Mouse (Mus musculus): ENCODE data around the gene Kcnk4. TPM values are rescaled to one million over a fixed set of nuclear protein-coding genes. Genes with fewer than 3 reads are reported as not detected.

Kcnk4 gene
- polyA plus RNA-seq, 1 experiment: not detected

DNA sequence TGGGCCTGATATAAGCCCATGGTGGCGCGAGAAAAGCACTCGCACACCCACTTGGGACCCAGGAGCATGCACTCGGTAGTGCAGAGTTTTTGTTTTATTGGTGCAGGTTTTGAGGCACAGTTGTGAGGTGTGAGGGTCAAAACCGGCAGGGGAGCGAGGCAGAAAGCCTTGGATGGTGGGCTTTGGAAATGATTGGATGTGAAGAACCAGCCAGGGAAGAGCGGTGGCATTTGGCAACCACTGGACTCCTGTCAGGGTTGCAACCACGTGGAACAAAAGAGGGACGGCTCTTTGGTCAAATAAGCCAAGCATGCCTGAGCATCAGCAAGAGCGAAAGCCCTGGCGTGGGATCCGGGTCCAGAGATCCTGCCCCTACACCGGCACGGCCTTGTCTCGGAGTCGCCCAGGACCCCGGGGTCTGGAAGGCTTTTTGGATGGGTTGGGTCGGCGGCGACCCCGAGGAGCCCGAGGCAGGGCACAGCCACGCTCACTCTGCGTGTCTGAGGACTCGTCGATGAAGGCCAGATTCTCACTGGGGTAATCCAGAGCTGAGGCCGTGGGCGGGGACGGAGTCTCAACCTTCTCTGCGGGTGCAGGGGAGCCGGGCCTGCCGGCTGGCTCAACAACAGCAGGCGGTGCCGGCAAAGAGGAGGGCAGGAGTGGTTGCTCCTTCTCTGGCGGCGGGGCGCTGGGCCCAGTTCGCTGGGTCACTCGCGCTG lies 8.5 kb downstream of the Kcnk4 start:
- Histone ChIP-seq H3K4me3 (ENCODE audit: insufficient read depth, low read length) (no peak overlapping the region), H3K27ac (ENCODE audit: insufficient read depth, low read length) (no peak overlapping the region), H3K4me1 (ENCODE audit: control insufficient read depth, insufficient read depth, low read length) (0 out of 2 replicates have a peak, but pooled peaks cover 3% of the 10 kb centered on the region)
- no peak for TF ChIP-seq CTCF (IDR thresholded peaks at IDR 0.05; ENCODE audit: borderline replicate concordance, insufficient read depth, low read length)
- no peak for TF ChIP-seq POLR2A (IDR thresholded peaks at IDR 0.05; ENCODE audit: low read depth, low read length)

DNA sequence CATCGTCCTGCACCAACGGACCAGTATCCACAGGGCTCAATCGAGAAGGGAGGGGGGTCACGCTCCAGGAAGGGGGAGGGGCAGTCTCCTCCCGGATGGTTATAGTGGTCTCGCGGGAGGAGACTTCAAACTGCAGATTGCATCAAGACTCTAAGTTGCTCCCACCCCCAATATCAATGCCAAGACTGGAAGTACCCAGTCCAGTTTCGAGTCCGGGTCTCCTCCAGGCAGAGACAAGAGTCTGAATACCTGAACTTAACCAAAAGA lies 9.1 kb downstream of the Kcnk4 start, which contains the start of gene Catsperz:
Catsperz (minus strand) TSS at position 74 of the 267 bp plus-strand sequence.
- Histone ChIP-seq H3K27ac (ENCODE audit: insufficient read depth, low read length) (no peak within 1 kb of the TSS), H3K4me1 (ENCODE audit: control insufficient read depth, insufficient read depth, low read length) (peaks cover 6% of the 10 kb centered on the region; the same call in 1 of the 2 replicates), H3K4me3 (ENCODE audit: insufficient read depth, low read length) (no peak within 1 kb of the TSS)
- TF ChIP-seq POLR2A (IDR thresholded peaks at IDR 0.05; ENCODE audit: low read depth, low read length) (no peak), CTCF (IDR thresholded peaks at IDR 0.05; ENCODE audit: borderline replicate concordance, insufficient read depth, low read length) (no peak)

DNA sequence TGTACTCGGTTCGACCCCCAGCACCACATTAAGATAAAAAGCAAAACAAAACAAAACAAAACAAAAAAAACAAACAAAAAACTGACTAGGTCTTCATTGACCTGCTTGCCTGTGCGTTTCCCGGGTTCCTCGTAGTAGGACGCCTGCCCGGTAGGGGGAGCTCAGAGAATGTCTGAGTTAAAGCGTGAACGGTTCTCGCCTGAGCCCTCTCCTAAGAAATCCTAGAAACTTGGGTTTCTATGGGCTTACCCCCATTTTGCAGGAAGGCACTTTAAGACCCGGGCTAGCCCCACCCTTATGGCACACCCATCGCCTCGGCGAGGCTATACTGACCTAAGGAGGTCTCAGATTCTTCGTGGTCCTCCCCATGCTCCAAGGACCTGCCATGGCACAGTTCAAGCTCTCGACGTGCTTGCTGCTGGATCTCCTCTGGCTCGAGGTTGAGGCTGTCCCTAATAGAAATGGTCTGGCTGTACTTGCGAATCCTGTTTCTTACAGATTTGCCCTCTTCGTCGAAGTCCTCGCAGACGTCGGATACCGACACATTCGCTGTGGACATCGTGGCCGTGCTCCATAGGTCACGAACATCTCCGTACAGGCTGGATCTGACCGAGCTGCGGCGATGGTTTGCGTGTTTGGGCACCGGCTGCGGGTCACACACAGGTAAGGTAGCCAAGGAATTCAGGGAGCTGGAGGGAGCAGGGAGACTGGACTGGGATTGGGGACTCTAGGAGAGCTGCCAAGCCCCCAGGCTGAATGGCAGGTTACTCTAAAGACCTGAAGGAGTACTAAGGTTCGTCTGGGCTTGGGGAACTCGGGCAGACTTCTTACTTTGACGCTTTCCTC lies 9.6 kb downstream of the Kcnk4 start:
- TF ChIP-seq POLR2A (IDR thresholded peaks at IDR 0.05; ENCODE audit: low read depth, low read length): no peak
- peak; percentile 62; the same call in 1 of the 2 replicates for TF ChIP-seq CTCF (IDR thresholded peaks at IDR 0.05; ENCODE audit: borderline replicate concordance, insufficient read depth, low read length)
- no peak overlapping the region for H3K4me3 ChIP-seq (ENCODE audit: insufficient read depth, low read length)
- no peak overlapping the region for H3K27ac ChIP-seq (ENCODE audit: insufficient read depth, low read length)
- peaks cover 8% of the 10 kb centered on the region; the same call in 1 of the 2 replicates for H3K4me1 ChIP-seq (ENCODE audit: control insufficient read depth, insufficient read depth, low read length)

DNA sequence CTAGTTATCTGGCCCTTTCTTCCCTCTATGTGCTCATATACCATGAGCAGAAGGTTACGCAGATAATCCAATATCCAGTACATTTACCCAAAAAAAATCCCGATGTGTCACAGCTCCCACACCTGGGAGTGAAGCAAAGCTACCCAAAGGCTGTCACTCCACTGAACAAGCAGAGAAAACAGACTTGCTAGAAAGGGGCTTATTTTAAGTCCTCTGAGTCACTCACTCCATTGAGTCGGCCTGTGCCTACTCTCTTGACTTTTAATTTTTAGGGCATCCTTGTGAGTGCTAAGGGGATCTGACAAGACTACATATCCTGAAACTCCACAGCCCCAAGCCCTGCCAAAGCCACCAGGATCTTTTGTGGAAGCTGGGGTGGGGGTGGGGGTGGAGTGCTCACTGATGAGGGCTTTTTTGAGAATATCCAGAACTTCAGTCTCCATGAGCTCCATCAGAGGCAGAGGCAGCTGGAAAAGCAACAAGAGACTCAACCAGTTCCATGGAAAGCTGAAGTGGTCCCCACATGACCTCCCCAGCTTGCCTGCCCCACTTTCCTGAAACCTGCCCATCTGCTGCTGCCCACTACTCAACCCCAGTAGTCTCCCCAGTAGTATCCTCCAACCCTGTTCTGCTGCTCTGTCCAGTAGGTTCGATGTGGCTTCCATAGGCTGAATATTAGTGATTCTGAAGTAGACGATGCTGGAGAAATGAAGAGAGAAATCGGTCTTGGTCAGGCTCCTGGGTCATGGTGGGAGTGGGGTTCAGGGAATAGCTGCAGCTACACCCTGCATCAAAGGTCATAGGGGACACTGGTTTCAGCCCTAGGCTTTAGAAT lies 11.2 kb downstream of the Kcnk4 start:
- Histone ChIP-seq H3K27ac (ENCODE audit: insufficient read depth, low read length) (no peak overlapping the region), H3K4me1 (ENCODE audit: control insufficient read depth, insufficient read depth, low read length) (peaks cover 11% of the 10 kb centered on the region; the same call in 1 of the 2 replicates), H3K4me3 (ENCODE audit: insufficient read depth, low read length) (no peak overlapping the region)
- TF ChIP-seq CTCF (IDR thresholded peaks at IDR 0.05; ENCODE audit: borderline replicate concordance, insufficient read depth, low read length): no peak
- no peak for TF ChIP-seq POLR2A (IDR thresholded peaks at IDR 0.05; ENCODE audit: low read depth, low read length)

DNA sequence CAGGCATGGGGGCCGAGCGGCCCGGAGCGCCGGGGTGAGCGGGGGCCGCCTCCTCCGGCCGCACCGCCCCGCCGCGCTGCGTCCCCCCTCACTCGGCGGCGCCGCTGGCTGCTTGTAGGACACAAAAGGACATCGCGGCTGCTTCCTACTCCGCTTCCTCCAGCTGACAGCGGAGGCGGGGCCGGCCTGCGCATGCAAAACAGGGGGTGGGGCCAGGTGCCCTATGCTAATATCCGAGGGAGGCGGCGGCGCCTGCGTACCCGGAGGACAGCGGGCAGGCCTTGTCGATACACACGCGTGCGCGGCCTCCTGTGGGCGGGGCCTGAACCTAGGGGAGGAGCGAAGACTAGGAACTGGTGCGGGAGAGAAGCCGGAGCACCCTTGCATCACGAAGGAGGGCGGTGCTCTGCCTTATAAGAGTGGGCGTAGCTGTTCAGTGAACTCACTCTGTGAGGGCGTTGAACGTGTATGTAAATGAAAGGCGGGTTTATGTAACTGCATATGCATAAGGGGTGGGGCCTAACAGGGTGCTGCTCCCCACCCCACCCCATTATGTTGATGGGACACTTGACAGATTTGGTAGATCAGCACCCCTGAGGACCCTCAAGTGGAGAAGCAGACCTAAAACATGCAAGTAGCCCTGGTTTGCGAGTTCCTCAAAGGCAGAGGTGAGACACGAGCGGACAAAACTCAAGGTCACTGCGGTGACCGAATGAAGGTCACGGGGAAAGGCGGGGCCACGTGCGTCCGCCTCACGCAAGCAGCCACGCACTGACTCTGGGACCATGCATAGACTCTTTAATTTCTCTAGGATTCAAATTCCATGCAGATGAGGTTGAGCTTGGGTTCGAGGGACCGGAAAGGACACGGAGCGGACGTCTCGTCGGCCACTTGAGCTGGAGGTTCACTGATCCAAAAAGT lies 12.4 kb downstream of the Kcnk4 start, which contains the start of gene Esrra:
Esrra (minus strand) TSS at position 167 of the 921 bp plus-strand sequence.
- Histone ChIP-seq H3K4me3 (ENCODE audit: insufficient read depth, low read length) (peak within 1 kb of the TSS; percentile 84), H3K27ac (ENCODE audit: insufficient read depth, low read length) (peak within 1 kb of the TSS; percentile 37), H3K4me1 (ENCODE audit: control insufficient read depth, insufficient read depth, low read length) (peaks cover 11% of the 10 kb centered on the region; the same call in 1 of the 2 replicates)
- TF ChIP-seq CTCF (IDR thresholded peaks at IDR 0.05; ENCODE audit: borderline replicate concordance, insufficient read depth, low read length): no peak
- TF ChIP-seq POLR2A (IDR thresholded peaks at IDR 0.05; ENCODE audit: low read depth, low read length): peak; percentile 33

DNA sequence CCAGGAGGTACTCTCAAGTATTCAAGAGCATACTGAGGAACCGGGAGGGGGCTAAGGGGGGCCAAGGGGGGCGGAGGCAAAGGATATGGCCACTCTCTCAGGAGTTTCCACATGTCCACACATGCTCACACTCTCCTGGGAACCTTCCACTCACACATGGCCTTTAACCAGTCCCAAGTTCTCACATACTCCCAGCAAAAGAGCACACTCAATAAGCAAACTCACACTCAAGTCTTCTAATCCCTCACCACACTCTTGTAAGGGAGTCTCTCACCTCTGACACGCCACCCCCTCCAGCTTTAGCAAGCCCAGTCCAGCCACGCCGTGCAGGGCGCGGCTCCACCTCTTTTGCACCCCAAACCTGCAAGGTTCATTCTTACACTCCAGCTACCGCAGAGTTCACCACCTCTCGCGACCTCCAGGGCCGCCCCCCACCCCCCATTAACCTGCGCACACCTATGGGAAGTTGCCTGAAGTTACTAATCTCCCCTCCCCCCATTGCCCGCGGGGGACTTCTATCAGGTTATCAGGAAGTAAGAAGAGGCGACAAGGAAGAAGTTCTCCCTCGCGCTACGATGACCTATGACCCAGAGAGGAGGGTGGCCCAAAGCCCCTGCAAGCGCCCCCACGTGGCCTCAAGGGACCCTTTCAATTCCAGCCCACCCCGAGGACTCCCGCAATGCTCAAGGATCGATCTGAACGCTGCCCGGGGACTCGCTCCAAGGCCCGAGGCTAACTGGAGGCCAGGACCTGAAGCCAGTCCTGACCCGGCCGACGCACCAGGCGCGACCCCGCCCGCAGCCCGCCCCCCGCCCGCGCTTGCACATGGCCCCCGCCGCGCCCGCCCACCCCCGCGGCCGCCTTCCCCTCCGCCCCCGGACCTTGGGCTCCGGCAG lies 13.3 kb downstream of the Kcnk4 start:
- Histone ChIP-seq H3K4me3 (ENCODE audit: insufficient read depth, low read length) (peak overlapping the region; percentile 84), H3K27ac (ENCODE audit: insufficient read depth, low read length) (peak overlapping the region; percentile 37), H3K4me1 (ENCODE audit: control insufficient read depth, insufficient read depth, low read length) (peaks cover 11% of the 10 kb centered on the region; the same call in 1 of the 2 replicates)
- TF ChIP-seq CTCF (IDR thresholded peaks at IDR 0.05; ENCODE audit: borderline replicate concordance, insufficient read depth, low read length): no peak
- TF ChIP-seq POLR2A (IDR thresholded peaks at IDR 0.05; ENCODE audit: low read depth, low read length): peak; percentile 55

DNA sequence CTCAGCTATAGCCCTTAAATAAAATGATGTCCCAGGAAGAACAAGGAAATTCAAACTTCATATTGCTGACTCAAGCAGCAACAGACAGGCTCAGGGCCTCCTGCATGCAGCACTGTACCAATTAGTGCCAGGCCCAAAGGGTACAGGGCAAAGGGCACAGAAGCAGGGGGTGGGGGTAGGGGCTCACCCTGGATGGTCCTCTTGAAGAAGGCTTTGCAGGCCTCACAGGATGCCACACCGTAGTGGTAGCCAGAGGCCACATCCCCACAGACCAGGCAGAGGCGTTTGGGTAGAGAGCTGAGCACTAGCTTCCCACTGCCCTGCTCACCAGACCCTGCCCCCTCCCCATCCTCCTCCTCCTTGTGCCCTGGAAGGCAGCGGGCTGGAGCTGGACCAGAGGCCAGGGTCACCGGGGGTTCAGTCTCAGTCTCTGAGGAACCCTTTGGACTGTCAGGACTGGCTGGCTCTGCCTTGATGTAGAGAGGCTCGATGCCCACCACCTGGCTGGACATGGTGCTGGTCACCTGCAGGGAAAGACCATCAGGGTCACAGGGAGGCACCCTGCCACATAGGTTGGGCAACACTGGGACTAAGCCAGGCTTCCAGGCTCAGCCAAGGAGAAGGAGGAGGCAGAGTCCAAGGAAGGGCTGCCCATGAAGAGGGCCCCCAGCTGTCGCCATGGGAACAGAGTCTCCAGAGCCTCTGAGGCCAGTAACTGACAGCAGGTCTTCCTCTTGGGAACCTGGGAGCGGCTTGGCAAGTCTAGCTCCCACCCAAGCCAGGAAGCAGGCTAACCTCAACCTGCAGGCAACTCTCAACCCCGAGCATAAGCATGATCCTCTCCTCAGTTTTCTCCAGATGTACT lies 14.2 kb downstream of the Kcnk4 start:
- Histone ChIP-seq H3K4me1 (ENCODE audit: control insufficient read depth, insufficient read depth, low read length) (peaks cover 11% of the 10 kb centered on the region; the same call in 1 of the 2 replicates), H3K27ac (ENCODE audit: insufficient read depth, low read length) (no peak overlapping the region), H3K4me3 (ENCODE audit: insufficient read depth, low read length) (peak overlapping the region; percentile 84)
- TF ChIP-seq POLR2A (IDR thresholded peaks at IDR 0.05; ENCODE audit: low read depth, low read length): no peak
- no peak for TF ChIP-seq CTCF (IDR thresholded peaks at IDR 0.05; ENCODE audit: borderline replicate concordance, insufficient read depth, low read length)

Measured in embryonic fibroblast, embryonic 13.5 days (primary cell).